Mouse (Mus musculus) spleen, adult 12 weeks (tissue): ENCODE results near the gene Cat.

ENCODE experiments used
- DNase-seq: peaks from one replicate; pipeline ENCODE4 v3.0.0; 2022; ENCODE audit warnings: low spot score

Gene Cat

GRCm38 (mm10) chr2:103436534-103436933 is 48.4 kb downstream of the Cat start:
- no peak for DNase-seq

- DNase-seq: no peak
Measured at GRCm38 (mm10) chr2:103435110-103435509, 49.9 kb downstream of the Cat start.

DNA sequence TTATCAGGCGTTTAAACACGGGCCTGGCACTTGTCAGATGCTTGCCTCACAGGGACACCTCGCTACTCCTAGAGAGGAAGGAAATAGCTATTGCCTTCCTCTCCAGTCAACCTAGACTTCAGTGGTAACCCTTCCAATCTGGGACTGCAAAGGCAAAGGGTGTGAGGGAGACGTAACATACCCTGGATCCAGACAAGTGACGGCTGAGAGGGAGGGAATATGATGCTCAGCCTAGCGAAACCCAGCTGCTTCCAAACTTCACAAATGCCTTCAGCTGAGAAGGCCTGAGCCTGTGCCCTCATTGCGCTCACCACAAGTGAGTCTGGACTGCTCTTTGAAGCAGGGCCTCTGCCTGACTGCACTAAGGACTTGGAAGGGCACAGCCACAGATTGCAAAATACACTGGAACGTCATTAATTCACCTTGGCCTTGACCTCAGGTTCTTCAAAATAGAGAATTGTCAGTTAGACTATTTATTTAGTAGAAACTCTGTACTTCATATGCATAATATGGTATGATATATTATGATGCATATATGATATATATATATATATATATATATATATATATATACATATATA is 52.2 kb downstream of the Cat start:
- DNase-seq: no peak

DNA sequence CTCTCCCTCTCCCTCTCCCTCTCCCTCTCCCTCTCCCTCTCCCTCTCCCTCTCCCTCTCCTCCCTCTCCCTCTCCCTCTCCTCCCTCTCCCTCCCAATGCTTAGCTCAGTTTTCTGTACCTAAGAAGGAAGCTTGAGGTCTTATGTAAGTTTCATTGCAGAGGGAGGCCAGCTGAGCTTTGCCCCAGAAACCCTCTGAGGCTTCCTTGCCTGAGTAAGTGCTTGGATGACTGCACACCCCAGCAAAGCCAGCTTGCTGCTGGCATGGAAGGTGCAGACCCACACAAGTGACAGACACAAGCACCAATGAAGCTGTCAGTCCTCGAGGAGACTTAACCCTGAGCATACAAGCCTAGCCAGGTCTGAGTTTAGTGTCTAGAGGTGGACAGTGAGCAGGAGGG is 54.2 kb downstream of the Cat start:
- no peak for DNase-seq

- DNase-seq: no peak
Measured at GRCm38 (mm10) chr2:103428356-103428755, 56.6 kb downstream of the Cat start.

DNA sequence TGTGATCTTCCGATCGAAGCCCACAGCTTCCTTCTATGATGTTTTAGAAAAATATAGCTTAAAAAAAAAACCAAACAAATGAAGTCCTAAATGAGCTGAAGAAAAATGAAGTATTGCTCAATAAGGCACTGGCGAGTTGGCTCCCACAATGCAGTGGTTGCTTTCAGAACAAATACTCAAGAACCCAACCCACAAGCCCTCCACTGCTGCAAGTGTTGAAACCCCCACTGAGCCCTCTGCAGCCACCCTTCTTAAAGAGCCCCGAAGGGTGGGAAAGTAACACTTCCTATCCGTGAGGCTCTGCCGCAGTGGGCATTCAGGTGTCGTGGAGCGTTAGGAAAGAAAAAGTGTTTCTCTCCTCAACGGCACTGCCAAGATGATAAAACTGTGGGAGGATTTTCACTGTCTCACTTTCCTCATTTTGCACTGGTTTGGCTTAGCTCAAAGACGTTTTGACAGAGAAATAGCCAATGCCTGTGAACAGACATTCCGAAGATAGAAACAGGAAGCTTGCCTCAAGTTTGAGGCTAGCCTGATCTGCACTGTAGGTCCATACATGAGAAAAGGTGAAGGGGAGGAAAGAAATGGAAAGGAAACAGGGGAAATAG is 59.4 kb downstream of the Cat start:
- DNase-seq: no peak

DNA sequence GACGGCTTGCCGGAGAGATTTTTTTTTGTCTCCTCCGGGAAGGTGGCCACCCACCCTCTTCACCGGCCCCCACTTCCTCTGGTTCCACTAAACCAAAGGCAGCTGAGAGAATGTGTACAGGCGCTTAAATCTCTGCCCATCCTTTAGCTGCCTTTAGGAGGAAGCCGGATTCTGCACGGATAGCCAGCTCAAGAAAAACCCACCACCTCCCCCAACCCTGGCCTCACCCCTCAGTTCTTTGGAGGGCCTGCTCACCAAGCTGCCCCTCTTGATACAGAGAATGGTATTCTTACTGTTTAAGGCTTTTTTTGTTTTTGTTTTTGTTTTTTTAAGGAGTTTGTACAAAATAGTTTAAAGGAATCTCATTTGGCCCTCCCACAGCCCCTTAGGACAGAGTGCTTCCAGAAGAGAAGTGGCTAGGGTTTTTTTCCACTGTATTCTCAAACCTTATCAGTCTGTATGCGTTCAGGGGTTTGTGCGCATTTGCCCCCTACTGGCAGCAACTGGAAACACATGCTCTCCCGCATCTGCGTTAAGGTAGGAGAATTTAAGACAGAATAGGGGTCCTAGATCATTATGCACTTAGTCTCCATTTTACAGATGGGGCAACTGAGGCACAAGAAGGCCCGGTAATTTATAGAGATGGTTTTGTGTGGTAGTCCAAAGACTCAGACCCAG is 60.5 kb downstream of the Cat start:
- DNase-seq: peak; percentile 30

DNA sequence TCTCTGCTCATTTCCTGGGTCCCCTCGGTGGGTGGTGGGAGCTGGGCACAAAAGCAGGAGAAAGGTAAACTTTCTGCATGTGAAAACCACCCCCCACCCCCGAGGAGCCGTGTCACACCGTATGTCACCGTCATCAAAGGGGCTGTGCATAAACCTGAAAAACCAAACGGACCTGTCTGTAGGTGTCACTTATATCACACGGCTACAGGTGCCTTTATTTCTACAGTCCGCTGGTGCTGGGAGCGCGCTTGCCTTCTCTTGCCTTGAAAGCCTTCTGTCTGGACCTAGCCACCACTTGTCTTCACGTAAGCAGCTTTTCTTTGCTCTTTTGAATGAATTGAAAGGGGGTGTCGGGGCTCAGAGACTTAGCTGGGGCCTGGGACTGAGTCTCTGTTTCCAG is 61.1 kb downstream of the Cat start:
- no peak for DNase-seq

GRCm38 (mm10) chr2:103420650-103421507 is 64.1 kb downstream of the Cat start:
- DNase-seq: no peak

GRCm38 (mm10) chr2:103415774-103416173 is 69.2 kb downstream of the Cat start:
- DNase-seq: no peak

DNA sequence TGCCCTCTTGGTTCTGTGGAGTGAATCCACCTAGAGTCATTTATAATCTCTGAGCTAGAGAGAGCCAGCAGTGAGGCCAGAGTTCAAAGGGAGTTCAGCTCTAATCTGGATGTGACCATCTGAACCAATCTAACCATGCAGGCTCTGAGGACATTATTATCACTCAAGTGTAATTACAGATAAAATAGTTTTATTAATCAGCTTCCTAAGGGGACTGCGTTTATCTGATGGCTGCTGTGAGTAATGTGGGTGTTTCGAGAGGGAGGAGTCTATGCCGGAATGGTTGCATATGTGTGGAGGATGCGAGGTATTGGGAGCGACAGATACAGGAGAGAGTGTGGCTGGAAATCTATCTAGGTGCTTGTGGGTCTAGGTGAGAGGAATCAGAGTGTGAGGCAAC is 71.6 kb downstream of the Cat start:
- DNase-seq: no peak

DNA sequence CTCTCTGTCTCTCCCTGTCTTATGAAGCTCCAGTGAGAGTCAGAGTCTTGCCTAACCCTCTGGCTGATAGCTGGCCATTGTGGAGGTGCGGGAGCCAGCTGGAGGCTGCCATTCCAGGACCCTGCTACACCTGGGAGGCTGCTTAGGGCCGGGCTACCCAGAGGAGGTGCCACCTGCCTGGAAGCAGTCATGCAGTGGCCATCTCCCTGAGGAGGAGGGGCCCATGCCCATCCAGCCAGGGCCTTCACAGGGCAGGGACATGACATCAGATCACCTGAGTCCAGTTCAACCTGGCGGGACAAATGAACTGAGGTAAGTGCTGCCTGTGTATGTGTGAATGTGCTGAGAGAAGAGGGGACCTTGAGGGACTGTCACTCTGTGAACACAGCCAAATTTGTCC is 73.1 kb downstream of the Cat start:
- DNase-seq: no peak

- no peak for DNase-seq
Measured at GRCm38 (mm10) chr2:103411348-103411747, 73.6 kb downstream of the Cat start, which contains the start of gene Elf5. Gene Elf5, plus strand, starts transcription at chr2:103411688.

- no peak for DNase-seq
Measured at GRCm38 (mm10) chr2:103406239-103406638, 78.7 kb downstream of the Cat start.
